Comparison of ENCODE assay signal across 13 mouse cellular contexts in genomic region chr19:23187732-23188131, GRCm38 (mm10).
"Had no signal": no experiment of that assay in that cellular context is flagged by ENCODE, and none has a peak within 500 bp of the region (broad histone marks: within the 10 kb centered on the region; RNA-seq: fewer than 3 reads in every experiment).

No protein-coding gene starts in this region.

- H3K9me3 ChIP-seq: limb, embryonic 13.5 days; midbrain, embryonic 13.5 days; stomach, embryonic 15.5 days had no signal

- ATAC-seq: lung, postnatal 0 days; midbrain, embryonic 13.5 days had no signal

- H3K27me3 ChIP-seq: limb, embryonic 13.5 days; midbrain, embryonic 13.5 days; stomach, embryonic 15.5 days had no signal

- H3K4me3 ChIP-seq: limb, embryonic 13.5 days; midbrain, embryonic 13.5 days; stomach, embryonic 15.5 days had no signal

- DNase-seq: kidney, postnatal 36 days; left cerebral cortex, postnatal 4 days; lung, adult 2 months; lung, postnatal 36 days; right cerebral cortex, postnatal 4 days; spleen, adult 18-20 months; thymus, postnatal 36 days had no signal

- H3K4me2 ChIP-seq: limb, embryonic 13.5 days; midbrain, embryonic 13.5 days; stomach, embryonic 15.5 days had no signal

- H3K36me3 ChIP-seq: stomach, embryonic 15.5 days had no signal

- H3K4me1 ChIP-seq: limb, embryonic 13.5 days; midbrain, embryonic 13.5 days; stomach, embryonic 15.5 days had no signal

- H3K9ac ChIP-seq: limb, embryonic 13.5 days; liver, embryonic 14.5 days; midbrain, embryonic 13.5 days; stomach, embryonic 15.5 days had no signal

- H3K27ac ChIP-seq: kidney, postnatal 0 days; limb, embryonic 13.5 days; liver, embryonic 14.5 days; midbrain, embryonic 13.5 days; stomach, embryonic 15.5 days had no signal
